Mouse (Mus musculus) lung, postnatal 0 days (tissue): Measurements from ENCODE around the gene Tapt1. TPM values are rescaled to one million over a fixed set of nuclear protein-coding genes. Genes with fewer than 3 reads are reported as not detected.
A peak's percentile ranks its signal among the peaks of the same experiment; 100 is the strongest.
"Not testable (repeated sequence)": the region's sequence is repeated elsewhere in the genome, so short reads cannot be mapped to it uniquely, and the experiment has no call there.

Source experiments
- ATAC-seq: fragments of 200-750 bp; cut with Nextera tagmentation; 2 replicates; pipeline ENCODE4 v1.8.0; 2017; ENCODE audit warnings: moderate library complexity
- DNase-seq: peaks from one replicate; pipeline ENCODE4 v3.0.0-alpha.2; 2016; ENCODE audit warnings: low spot score
- H3K27ac ChIP-seq: fragments of 300-500 bp; sonication (generic); 2 replicates; pipeline ENCODE4 v1.5.1; 2014; ENCODE audit warnings: antibody characterized with exemption, mild to moderate bottlenecking, low read length, mixed read lengths
- H3K27me3 ChIP-seq: fragments of 300-500 bp; sonication (generic); replicated peaks from 2 replicates; pipeline ENCODE4 v1.6.1; 2014; ENCODE audit warnings: low read length, mixed read lengths; ENCODE audit not compliant: insufficient read depth
- H3K36me3 ChIP-seq: fragments of 300-500 bp; sonication (generic); 2 replicates; pipeline ENCODE4 v1.6.1; 2014; ENCODE audit warnings: low read length, mixed read lengths; ENCODE audit not compliant: insufficient read depth
- H3K4me1 ChIP-seq: fragments of 300-500 bp; sonication (generic); 2 replicates; pipeline ENCODE4 v1.6.1; 2014; ENCODE audit warnings: antibody characterized with exemption, low read depth, low read length, mixed read lengths; ENCODE audit not compliant: insufficient read depth
- H3K4me2 ChIP-seq: fragments of 300-500 bp; sonication (generic); replicated peaks from 2 replicates; pipeline ENCODE4 v1.6.1; 2014; ENCODE audit warnings: low read depth, mild to moderate bottlenecking, low read length, moderate library complexity, mixed read lengths
- H3K4me3 ChIP-seq: fragments of 300-500 bp; sonication (generic); 2 replicates; pipeline ENCODE4 v1.5.1; 2014; ENCODE audit warnings: low read depth, low read length
- H3K9ac ChIP-seq: fragments of 300-500 bp; sonication (generic); replicated peaks from 2 replicates; pipeline ENCODE4 v1.6.1; 2014; ENCODE audit warnings: low read depth, mild to moderate bottlenecking
- H3K9me3 ChIP-seq: fragments of 300-500 bp; sonication (generic); 2 replicates; pipeline ENCODE4 v1.6.1; 2016; ENCODE audit warnings: low read length, mixed read lengths
- CTCF ChIP-seq: IDR thresholded peaks from 2 replicates; pipeline ENCODE4 v1.5.1; 2016; ENCODE audit warnings: antibody characterized with exemption, mild to moderate bottlenecking
- EP300 ChIP-seq: IDR thresholded peaks from 2 replicates; pipeline ENCODE4 v1.6.1; 2016; ENCODE audit warnings: antibody characterized with exemption, mild to moderate bottlenecking, control low read depth
- WGBS: fragments of 180-500 bp; shearing (Covaris S2); extraction: QIAGEN DNeasy Blood & Tissue Kit; methylation state at CpG from one replicate; pipeline ENCODE4 v1.1.7; 2014; 5-methylcytosine and 5-hydroxymethylcytosine counted together
- polyA plus RNA-seq: library from polyadenylated mRNA; unstranded; fragments of >200 nt; fragmentation: Nextera tagmentation; extraction: Ambion mirVana; gene quantifications from 2 replicates; pipeline ENCODE4 v1.2.1, GENCODE M21; 2015

Tapt1 gene
- polyA plus RNA-seq, 1 experiment from 2014 or later = 31.3 TPM

- Histone ChIP-seq H3K9me3 (no peaks in the 10 kb centered on the region), H3K4me1 (peaks cover 8% of the 10 kb centered on the region; the same call in 1 of the 2 replicates), H3K36me3 (no peaks in the 10 kb centered on the region), H3K27me3 (no peaks in the 10 kb centered on the region), H3K9ac (no peak overlapping the region), H3K4me3 (no peak overlapping the region), H3K4me2 (no peak overlapping the region), H3K27ac (no peak overlapping the region)
- ATAC-seq (no peak), DNase-seq (no peak)
- TF ChIP-seq EP300 (no peak), CTCF (no peak)
- 89% methylated on average over 3 of the region's 3 CpGs for WGBS
These were observed 78.7 kb downstream of the Tapt1 start for GRCm38 (mm10) chr5:44147732-44148131.

GRCm38 (mm10) chr5:44146437-44147332 lies 79.7 kb downstream of the Tapt1 start:
- ATAC-seq (0 out of 2 replicates have a peak, but pooled peaks have one; percentile 9), DNase-seq (peak; percentile 36)
- Histone ChIP-seq H3K27me3 (no peaks in the 10 kb centered on the region), H3K4me1 (peaks cover 8% of the 10 kb centered on the region; the same call in 1 of the 2 replicates), H3K4me2 (no peak overlapping the region), H3K4me3 (no peak overlapping the region), H3K36me3 (no peaks in the 10 kb centered on the region), H3K27ac (no peak overlapping the region), H3K9ac (no peak overlapping the region), H3K9me3 (no peaks in the 10 kb centered on the region)
- TF ChIP-seq CTCF = no peak
- peak; percentile 59; the same call in 1 of the 2 replicates for TF ChIP-seq EP300
- WGBS = 54% methylated on average over 6 of the region's 6 CpGs

GRCm38 (mm10) chr5:44143467-44144235 lies 82.8 kb downstream of the Tapt1 start:
- no peak overlapping the region for H3K9ac ChIP-seq
- no peak for TF ChIP-seq EP300
- TF ChIP-seq CTCF = no peak
- H3K4me3 ChIP-seq = no peak overlapping the region
- H3K4me2 ChIP-seq = no peak overlapping the region
- H3K27ac ChIP-seq = no peak overlapping the region
- DNase-seq (no peak), ATAC-seq (no peak)
- no peaks in the 10 kb centered on the region for H3K36me3 ChIP-seq
- peaks cover 5% of the 10 kb centered on the region; the same call in 1 of the 2 replicates for H3K4me1 ChIP-seq
- H3K27me3 ChIP-seq = no peaks in the 10 kb centered on the region
- WGBS = 52% methylated on average over 8 of the region's 8 CpGs
- no peaks in the 10 kb centered on the region for H3K9me3 ChIP-seq

- no peak overlapping the region for H3K27ac ChIP-seq
- no peaks in the 10 kb centered on the region for H3K4me1 ChIP-seq
- no peaks in the 10 kb centered on the region for H3K36me3 ChIP-seq
- 50% methylated on average over 4 of the region's 4 CpGs for WGBS
- no peak overlapping the region for H3K4me3 ChIP-seq
- no peaks in the 10 kb centered on the region for H3K9me3 ChIP-seq
- H3K27me3 ChIP-seq = no peaks in the 10 kb centered on the region
- TF ChIP-seq CTCF (no peak), EP300 (no peak)
- no peak for ATAC-seq
- H3K4me2 ChIP-seq = no peak overlapping the region
- no peak for DNase-seq
- H3K9ac ChIP-seq = no peak overlapping the region
These were observed 98.9 kb downstream of the Tapt1 start for GRCm38 (mm10) chr5:44127487-44127886.

GRCm38 (mm10) chr5:44126574-44126973 lies 99.9 kb downstream of the Tapt1 start:
- not testable (repeated sequence) for H3K27me3 ChIP-seq, H3K9me3 ChIP-seq, H3K9ac ChIP-seq, H3K4me3 ChIP-seq, ATAC-seq, DNase-seq, H3K36me3 ChIP-seq, H3K27ac ChIP-seq, H3K4me1 ChIP-seq, H3K4me2 ChIP-seq
- WGBS = 90% methylated on average over 8 of the region's 8 CpGs

Other genes with a start within 250 kb of the Tapt1 start
- 67.6 and 90.5 TPM in 2 replicates for gene Fgfbp1, start 244.8 kb downstream of the Tapt1 start, polyA plus RNA-seq
- 22.8 and 22.9 TPM in 2 replicates for gene Prom1, start 124.6 kb downstream of the Tapt1 start, polyA plus RNA-seq